Mouse (Mus musculus): ENCODE measurements around the gene Hacd2.

Hacd2 gene

DNA sequence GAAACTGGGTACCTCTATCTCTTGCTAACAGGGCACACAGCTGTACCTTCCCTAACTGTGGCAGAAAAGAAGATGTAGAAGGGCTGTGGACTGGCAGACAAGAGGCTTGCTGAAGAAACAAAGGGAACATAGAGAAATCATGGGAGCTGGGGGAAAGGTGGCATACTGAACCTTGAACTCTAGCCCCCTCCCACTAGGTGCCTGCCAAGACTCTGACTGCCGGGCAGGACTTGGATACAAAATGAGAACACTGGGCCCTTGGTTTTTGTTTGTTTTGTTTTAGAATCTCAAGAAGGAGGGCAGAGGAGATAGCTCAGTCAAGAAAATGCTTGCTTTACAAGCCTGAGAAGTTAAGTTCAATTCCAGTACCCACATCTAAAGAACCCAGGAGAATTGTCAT, 14.9 kb upstream of the Hacd2 start:
- no peak for DNase-seq

DNA sequence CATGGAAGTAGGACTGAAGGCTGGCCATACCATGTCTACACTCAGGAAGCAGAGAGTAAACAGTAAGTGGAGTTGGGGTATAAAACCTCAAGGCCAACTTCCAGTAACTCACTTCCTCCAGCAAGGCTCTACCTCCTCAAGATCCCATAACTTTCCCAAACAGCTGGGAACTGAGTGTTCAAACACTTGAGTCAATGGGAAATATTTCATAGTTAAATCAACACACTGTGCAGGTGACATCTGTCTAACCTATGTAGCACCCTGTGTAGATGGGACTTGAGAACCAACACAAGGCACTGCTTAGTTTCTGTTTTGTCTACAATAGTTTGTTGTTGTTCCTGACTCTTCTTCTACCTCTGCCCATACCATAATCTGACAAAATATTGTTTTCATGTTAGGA, 13.8 kb upstream of the Hacd2 start:
- DNase-seq = no peak

DNA sequence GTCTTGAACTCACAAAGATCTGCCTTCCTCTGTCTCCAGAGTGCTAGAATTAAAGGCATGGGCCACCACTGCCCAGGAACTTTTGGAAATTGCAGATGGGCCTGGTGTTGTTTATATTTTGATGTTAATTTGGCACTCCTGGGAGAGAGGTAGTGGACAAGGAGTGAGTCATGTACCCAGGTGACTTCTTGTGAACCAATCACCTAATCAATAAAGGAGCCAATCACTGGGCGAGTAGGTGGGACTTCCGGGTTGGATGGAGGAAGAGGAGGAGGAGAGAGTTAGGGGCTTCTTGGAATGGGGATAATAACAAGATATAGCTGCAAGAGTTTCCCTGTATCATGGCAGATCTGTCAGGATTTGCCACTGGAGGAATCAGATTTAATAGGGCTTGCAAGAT, 8.7 kb upstream of the Hacd2 start:
- DNase-seq = no peak

DNA sequence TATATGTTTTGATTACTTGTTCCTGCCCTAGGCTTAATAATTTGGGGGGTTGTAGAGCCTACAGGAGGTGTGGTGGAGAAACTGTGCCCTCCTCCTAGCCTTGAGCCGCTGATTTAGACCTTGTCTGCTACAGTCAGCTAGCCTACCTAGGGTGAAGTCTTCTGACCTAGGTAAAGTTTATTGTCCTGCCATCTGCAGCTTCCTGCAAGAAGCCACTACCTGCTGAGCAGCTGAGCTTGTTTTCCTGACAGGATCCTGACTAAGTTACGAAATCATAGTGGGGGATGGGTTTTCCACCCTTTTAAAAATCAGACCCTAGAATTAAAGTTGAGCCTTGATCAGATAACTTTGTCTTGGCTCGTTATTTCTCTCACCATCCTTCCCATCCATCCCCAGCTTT, 5.7 kb upstream of the Hacd2 start:
- no peak for DNase-seq

DNA sequence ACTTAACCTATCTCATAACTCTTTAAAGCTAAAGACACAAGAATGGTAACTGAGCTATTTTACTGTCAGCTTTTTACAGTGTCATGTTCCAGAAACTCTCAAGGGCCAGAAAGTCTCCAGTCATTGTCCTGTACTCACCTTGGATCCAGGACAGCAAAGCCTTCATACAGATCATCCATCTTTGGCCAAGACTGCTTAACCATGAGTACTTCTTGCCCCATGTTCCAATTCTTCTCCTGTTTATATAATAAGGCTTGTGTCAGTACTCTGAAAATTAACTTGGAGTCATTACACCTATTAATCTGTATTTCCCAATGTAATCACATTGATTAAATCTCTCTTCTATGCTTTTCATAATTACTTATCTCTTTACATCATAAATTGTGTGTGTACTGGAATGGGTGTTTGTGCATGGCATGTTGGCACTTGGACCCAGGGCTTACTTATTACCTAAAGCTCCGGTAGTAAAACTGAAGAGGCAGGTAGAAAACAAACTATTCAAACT, 3.7 kb upstream of the Hacd2 start:
- no peak for DNase-seq

DNA sequence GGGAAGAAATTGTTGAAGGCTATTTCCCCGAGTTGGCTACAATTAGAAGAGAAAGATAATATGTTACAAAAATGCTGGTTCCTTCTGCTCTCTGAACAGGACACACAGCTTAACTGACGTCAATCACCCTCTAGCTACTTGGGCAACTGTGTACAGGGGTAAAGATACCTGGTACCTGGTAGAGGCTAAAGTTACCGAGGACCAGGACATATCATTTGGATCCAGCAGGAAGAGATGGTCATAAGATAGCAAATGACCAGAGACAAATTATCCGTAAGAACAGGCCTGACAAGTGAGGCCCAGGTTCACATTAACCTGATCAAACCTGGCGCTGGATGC, 356 bp upstream of the Hacd2 start:
- DNase-seq = no peak

DNA sequence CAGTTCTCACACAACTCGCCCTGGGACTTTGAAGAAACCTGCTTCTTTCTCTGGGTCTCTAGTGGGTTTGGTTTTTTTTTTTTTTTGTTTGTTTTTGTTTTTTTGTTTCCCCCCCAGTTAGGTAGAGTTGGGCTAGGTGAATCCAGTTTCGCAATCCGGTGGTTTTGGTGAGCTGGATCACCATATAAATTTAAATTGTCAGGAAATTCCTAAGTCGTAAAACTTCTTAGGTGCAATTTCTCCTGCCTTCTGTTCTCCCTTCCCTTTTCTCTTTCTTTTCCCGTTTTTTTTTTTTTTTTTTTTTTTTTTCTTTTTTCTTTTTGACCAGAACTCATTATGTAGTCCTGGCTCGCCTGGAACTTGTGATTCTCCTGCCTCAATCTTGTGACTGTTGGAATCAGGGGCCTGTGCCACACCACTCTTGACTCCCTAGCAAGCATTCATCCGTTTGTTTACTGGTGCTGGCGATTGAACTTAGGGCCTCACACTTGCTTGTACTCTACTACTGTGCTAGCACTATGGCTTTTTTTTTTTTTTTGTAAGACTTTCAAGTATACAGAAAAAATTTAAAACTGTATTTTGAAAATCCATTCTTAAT, 1.0 kb downstream of the Hacd2 start:
- no peak for DNase-seq

DNA sequence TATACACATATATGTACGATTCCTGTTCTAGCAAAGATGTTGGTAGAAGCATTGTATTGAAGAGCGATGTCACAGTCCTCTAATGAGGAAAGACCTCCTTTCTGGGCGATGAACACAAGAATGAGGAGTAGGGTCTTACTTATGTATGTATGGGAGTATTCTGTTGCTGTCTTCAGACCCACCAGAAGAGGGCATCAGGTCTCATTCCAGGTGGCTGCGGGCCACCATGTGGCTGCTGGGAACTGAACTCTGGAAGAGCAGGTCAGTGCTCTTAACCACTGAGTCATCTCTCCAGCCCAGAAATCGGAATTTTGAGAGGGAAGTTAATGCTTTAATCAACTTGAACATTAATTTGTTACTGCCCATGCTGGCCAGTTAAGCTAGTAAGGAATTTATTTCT, 2.1 kb downstream of the Hacd2 start:
- no peak for DNase-seq

DNA sequence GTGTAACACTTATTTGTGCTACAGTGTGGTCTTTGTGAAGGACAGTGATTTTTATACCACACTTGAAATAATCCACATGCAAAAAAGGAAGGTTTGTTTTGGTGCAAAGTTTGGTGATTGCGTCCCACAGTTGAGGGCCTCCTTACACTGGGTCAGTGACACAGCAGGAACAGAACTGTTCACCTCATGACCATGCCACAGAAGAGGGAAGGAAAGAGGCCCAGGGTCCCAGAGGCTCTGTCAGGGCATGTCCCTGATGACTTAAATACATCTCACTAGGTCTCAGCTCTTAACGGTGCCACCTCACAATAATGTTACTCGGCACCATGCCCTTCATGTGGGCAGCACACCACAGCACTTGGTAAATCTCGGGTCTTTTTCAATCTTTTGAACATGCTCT, 3.1 kb downstream of the Hacd2 start:
- no peak for DNase-seq

DNA sequence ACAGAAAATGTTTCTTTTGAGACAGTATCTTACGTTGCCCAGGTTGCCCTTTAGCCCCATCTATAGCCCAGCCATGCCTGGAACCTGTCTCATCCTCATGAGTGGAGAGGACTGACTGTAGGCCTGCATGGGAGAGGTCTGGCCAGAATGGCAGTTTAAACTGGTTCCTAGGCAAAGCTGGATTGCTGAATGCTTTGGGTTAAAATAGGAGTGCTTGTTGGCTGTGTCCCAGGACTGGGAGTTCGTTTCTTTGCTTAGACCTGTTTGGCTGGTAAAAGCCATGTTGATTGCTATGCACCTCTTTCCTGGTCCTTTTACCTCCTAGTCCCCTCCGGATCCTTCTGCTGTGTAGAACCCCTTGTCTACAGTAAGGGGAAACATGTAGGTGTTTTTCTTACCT, 11.0 kb downstream of the Hacd2 start:
- no peak for DNase-seq

DNA sequence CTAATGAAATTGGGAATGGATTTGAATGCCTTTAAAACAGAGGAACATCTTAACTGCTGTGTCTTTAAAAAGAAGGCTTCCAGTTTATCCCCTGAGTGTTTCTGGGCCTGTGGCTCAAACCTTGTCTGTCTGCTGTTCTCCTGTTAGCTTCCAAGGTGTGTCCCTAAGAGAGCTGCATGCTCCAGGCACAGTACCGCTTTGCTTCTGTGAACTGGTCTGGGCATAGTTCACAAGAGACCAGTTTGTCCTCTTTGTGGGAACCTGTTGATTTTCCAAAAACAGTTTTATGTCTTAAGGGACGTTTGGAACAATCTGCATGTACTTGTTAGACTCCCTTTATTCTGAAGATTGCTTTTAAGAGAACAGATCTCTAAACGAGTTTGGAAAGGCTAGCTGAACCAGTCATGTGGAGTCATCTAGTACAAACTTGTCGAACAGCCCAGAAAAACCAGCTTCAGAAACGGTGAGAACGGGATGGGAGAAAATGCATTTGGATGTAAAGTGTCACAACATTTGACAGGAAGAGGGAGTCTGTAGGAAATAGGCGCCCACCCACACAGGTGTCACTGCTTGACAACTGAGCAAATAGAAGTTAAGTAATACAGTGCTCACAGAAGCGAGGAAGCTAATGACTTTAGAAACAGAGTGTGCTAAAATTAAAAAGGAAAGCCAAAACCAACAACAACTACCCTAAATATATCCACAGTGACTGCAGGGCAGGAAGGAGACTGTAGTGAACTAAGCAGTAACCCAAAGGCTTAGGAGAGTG, 11.8 kb downstream of the Hacd2 start:
- DNase-seq = no peak

DNA sequence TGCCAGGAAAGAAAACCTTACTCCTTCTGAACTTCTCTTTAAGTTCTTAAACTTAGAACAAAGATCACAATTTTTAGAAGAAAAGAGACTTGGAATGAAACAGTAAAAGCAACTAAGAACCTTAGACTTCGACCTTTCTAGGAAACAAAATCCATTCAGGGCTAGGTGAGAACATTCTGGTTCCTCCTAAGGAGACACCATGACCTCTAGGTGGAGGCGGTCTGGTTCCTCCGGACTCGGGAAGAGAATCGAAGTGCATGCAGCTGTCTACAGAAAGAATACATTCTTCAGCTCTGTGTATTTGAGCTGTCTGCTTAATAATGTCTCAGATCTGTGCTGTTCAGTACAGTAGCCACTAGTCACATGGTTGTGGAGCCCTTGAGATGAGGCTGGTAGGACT, 12.7 kb downstream of the Hacd2 start:
- no peak for DNase-seq

DNA sequence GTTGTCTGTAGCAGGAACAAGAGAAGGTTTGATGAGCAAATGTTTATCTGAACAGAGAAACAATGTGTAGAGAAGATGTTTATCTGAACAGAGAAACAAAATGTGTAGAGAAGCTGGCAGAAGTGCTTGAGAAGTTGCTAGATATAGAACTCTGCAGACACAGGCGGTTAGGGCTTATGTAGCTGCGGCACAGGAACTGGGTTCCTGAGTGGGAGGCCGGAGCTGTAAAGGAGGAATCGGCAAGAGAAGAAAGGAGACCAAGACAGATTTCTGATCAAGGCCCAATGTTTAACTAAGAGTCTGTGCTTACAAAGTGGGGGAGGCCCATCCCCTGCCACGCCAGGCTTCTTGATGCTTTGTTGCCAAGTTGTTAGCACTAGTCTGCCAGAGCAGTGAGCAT, 14.5 kb downstream of the Hacd2 start:
- DNase-seq = no peak

DNA sequence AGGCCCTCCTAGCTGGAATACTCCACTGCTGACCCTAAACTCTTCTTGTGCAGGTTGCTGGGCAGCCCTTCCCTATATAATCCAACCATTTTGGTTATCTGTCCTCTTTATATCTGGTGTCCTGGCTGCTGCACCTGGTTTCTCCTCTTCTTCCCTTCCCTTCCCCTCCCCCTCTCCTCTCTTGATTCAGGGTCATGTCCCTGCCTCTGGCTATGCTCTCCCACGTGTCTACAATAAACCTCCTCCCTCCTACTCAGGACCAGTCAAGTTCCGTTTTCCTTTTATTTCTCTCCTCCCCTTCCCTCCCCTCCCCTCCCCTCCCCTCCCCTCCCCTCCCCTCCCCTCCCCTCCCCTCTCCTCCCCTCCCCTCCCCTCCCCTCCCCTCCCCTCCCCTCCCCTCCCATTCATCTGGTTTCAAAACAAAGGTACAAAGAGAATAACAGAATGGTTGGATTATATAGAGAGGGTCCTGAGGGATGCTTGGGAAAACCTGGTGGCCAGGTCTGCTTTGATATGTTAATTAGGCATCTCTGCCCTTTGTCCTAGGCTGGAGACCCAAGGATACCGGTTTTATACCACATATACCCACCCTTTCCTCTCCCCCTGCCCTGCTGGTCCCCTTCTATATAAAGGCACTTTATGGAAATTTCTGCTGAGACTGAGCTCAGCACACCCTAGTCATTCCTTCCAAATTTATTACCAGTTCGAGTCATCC, 16.3 kb downstream of the Hacd2 start:
- no peak for DNase-seq

DNA sequence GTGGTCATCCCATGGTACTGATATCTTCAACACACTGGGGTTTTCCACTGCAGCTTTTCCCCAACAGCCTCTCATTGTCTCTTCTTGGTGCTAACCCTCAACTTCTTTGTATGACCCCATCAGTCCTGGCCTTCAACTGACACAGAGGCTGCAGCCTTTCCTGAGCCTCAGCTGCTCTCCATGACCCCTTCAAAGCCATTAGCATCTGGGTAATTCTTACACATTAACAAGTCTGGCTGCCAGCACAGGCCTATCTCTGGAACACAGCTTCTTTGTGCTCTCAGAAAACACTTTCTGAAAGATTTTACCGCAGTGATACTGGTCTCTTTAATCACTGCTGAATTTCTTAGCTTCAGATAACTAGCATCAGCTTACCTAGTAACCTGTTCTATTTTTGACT, 17.9 kb downstream of the Hacd2 start:
- DNase-seq = no peak

DNA sequence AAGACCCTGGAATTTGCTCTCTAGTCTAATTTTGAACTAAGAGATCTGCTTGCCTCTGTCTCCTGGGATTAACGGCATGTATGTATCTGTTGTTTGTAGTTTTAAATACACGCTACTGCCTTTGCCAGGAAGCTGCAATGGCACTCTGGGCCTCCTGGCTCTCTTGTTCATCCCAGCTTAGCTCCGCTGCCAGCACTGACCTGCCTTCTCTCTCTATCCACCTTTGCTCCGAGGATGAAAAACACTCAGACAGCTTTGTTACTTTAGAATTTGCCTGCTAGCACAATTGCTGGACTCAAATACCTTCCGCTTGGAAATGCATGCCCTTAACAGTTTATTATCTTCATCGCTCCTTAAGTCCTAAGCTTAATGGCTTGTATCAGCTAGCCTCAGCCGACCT, 18.8 kb downstream of the Hacd2 start:
- no peak for DNase-seq

DNA sequence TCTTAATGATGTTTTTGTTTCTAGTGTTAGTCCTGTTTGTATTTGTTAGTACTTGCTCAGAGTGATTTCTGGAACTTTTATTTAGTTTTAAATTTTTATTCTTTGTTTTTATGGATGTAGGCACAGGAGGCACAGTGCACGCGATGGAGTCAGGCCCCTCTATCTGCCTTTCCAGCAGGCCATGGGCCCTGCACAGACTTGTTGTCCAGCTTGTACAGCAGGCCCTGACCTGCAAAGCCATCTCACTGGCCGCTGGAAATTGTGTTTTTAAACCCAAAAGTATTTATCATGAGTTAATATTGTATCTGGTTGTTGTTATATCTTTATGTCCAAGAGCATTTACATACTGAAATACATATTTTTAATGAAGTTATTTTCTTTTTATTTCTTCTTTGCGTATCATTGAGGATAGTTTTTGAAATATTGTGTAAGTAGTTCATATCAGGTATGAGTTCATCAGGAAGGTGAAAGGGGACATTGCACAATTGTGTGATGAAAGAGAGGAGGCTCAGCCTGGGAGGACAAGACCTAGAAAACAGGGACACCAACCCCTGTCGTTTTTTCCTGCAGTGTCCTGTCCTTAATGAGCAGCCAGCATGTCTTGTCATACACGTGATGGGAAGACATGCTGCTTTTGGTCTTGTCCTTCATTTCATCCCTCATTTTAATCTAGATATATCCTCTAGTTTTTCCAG, 24.0 kb downstream of the Hacd2 start:
- DNase-seq = no peak

DNA sequence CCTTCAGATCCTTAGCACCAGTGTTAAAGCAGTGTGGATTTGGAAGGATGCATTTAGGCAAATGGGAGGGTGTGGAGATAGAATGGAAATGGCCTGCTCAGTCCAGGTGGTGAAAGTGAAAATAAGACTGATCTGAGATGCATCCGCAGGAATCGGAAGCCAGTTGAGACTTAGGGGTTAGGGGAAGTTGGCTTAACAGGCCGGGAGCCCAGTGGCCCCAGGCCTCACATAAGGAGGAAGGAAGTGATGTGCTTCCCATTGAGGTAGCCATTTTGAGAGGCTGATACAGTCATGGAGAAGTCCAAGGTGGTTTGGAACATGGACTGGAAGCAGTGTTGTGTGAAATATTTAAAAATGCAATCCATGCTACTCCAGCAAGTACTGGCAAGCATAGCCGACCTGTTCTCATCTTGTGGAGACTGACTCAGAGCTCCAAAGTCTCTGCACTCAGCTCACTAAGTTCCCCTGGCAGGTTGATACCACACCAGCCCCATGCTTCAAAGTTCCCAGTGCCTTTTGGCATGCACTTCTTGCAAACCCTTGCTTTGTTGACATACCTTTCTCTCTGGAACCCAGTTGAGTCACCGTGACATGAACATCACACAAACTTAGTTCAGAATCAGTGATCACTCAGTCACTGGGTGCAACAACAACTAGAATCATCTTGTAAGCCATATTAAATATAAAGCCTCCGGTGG, 25.2 kb downstream of the Hacd2 start:
- no peak for DNase-seq

DNA sequence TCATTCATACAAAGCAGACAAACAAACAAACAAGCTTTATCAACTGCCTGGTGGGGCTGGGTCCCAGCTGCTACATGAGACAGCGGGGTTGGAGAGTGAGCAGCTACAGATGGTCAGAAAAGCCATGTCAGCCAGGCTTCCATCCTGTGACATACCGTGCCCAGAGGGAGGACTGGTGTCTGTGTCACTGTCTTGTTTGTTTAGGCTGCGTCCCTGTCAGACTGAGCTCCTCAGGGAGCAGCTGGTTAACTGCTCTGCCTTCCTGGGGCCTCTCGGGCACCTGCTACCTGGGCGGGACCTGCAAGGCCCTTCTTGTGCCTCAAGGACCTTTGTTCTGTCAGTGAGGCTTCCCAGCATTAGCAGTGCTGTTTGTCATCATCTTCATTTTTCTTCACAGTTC, 28.8 kb downstream of the Hacd2 start:
- DNase-seq = no peak

DNA sequence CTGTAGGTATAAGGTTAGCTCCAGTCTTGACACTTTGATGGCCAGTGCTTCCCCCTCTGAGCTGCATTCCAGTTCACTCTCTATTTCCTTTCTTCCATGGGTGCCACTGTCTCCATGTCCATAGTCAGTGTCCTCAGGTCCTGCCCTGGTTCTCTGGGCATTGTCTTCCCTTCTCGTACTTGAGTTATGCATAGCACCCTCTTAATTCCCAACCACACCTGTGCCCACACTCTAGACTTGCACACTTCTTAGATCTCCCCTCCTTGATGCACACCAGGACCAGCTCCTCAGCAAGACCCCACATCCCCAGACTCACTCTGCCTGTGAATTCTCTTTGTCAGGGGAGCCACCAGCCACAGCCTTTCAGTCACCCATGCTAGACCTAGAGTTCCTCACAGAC, 30.0 kb downstream of the Hacd2 start:
- DNase-seq = no peak

DNA sequence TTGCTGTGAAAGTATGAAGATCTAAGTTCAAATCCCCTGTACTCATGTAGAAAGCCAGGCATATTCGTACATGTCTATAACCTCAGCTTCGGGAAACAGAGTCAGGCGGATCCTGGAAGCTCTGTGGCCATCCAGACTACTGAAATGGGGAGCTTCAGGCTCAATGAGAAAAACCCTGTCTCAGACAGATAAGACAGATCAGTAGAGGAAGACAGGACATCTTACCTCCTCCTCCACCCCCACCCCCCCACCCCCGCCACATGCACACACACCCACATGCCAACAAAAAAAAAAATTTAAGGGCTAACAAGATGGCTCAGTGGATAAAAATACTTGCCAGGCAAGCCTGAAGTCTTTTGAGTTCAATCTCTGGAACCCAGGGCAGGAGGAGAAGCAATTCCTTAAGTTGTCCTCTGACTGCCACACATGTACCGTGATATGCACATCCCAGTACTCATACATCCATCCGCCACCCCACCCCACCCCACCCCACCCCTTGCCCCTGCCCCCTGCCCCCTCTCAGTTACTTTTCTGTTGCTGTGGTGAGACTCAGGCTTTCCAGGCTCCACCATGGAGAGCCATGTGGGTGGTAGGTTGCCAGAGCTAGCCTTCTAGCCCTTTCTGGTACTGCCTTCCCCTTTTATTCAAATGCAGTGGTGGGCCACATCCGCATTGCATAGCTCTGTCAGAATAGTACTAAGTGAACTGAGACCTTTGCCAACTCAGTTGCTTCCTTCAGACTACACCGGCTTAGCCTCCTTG, 32.4 kb downstream of the Hacd2 start:
- DNase-seq = no peak

DNA sequence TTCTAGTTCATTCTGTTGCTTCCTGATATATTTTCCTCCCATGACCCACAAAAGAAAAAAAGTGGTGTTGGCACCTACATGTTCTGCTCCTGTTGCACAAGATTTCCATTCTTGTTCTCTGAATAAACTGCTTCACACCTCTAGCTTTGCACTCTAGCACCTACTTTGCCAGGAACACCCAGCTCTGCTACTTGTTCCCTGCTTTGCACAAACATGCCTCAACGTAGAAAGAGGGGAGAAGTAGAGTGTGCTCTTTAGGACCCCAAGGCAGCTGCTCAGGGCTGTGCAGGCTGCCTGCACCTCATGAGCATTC, 32.9 kb downstream of the Hacd2 start:
- DNase-seq = no peak

DNA sequence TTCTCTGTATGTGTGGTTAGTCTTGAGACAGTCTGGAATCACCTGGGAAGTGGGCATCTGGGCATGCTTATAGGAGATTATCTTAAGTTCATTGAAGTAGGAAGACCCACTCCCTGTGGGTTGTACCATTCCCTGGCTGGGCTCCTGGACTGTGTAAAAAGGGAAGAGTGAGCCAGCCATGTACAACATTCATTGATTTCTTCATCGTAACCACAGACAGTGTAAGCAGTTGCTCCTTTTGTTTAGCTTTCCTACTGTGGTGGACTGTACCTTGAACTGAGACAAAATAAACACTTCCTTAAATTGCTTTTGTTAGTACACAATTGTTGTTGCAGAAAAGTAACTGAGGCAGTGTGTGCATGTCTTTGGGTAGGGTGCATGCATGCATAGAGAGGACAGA, 33.6 kb downstream of the Hacd2 start:
- no peak for DNase-seq
